Mouse (Mus musculus): ENCODE data around the gene Mrps36.

DNA sequence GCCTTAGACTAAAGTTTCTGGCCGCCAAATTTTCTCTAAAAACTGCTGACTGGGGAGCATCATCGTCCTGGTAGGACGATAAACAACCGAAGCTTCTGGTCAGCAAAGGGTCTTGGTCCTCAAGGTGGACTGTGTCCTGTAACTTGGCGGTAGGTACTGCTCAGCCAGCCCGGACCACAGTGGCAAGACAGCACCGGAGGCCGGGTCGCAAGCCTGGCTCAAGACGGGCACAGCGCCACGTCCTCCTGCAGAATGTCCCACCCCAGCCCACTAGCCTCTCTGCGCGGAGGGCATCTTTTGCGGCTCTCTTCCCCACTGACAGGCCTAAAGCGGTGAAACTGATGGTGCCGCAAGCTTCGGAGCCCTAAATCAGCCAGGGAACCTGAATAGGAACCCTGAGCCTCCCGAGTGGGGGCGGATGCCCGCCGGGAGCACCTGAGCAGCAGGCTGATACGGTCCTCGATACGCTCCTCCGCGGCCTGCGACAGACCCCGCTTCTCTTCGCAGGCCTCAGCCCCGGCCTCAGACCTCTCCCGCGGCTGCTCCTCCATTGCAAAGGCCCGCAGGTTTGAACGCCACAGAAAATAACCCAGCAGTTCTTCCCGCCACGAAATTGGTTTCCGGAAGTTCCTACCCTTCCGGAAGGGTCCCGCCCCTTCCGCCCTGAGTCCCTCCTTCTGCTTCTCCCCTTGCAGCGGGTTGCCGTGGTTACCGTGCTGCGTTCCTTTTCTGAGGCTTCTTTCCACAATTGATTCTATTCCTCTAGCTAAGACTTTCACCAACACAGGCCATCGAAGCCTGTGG is 31.0 kb upstream of the Mrps36 start, which contains the start of gene Cenph:
- TF ChIP-seq POLR2A (IDR thresholded peaks at IDR 0.05; ENCODE audit: insufficient read depth, low read length) (peak; percentile 54), CTCF (IDR thresholded peaks at IDR 0.05; ENCODE audit: low read depth, low read length) (no peak)

Measured in ES-Bruce4 (cell line).